ENCODE assay signal across 1 mouse cellular context in the genomic region with DNA sequence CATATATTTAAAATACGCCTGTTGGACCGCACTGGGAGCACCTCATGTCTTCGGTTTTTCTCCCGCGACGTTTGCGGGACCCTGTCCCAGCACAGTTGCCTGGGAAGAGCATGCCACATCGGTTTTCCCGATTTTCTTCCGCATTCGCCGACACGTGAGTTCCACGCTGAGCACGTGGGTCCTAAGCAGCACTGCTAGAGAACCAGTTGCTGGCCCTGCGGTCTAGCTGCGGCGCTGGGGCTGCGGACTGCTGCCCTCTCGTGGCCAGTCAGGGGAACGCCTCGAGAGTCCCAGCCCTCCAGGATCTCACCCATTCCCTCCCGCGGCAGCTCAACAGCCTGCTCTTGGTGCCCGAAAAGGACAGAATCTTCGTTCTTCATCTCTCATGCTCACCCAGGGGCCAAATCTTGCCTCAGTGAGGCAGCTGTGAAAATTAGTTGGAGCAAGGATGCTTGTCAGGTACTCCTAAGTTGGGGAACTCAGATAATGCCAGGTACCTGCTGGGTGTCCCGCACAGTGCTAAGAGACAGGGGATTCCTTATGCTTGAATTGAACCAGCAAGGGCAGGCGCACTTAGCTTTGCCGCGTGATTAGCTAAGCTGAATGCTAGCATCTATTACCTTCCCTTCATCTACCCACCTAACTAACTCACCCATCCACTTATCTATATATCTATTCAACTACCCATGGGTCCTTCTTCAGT.
TF ChIP-seq lines count a peak whose summit lies in the region.

No protein-coding gene starts in this region.

TF ChIP-seq in CH12.LX, 34 proteins besides CTCF, POLR2A, EP300 and RAD21:
- peak; percentile 94 for TF ChIP-seq SMC3 (IDR thresholded peaks at IDR 0.05; ENCODE audit: low read depth, low read length)
- peak; percentile 67 for TF ChIP-seq ETS1 (conservative IDR thresholded peaks at IDR 0.05; ENCODE audit: low read depth, low read length)
- no peak for TF ChIP-seq KAT2A (IDR thresholded peaks at IDR 0.05; ENCODE audit: insufficient replicate concordance, low read length)
- no peak for TF ChIP-seq ZMIZ1 (IDR thresholded peaks at IDR 0.05; ENCODE audit: low read depth, low read length)
- no peak for TF ChIP-seq TBP (conservative IDR thresholded peaks at IDR 0.05; ENCODE audit: low read depth, low read length)
- no peak for TF ChIP-seq JUND (conservative IDR thresholded peaks at IDR 0.05; ENCODE audit: low read depth, low read length)
- TF ChIP-seq MAX (IDR thresholded peaks at IDR 0.05; ENCODE audit: low read length): peak; percentile 99
- TF ChIP-seq MYC (IDR thresholded peaks at IDR 0.05; ENCODE audit: low read depth, low read length): peak; percentile 100
- TF ChIP-seq E2F4 (IDR thresholded peaks at IDR 0.05; ENCODE audit: insufficient replicate concordance, low read depth, low read length): no peak
- TF ChIP-seq USF1 (IDR thresholded peaks at IDR 0.05; ENCODE audit: low read depth, low read length): peak; percentile 87
- peak; percentile 88 for TF ChIP-seq ZC3H11A (IDR thresholded peaks at IDR 0.05; ENCODE audit: low read depth, low read length)
- peak; percentile 51; the same call in 1 of the 2 replicates for TF ChIP-seq NELFE (IDR thresholded peaks at IDR 0.05; ENCODE audit: low read depth, low read length)
- TF ChIP-seq USF2 (conservative IDR thresholded peaks at IDR 0.05; ENCODE audit: low read depth, low read length): peak; percentile 77
- no peak for TF ChIP-seq UBTF (IDR thresholded peaks at IDR 0.05; ENCODE audit: low read depth, low read length)
- TF ChIP-seq MXI1 (IDR thresholded peaks at IDR 0.05; ENCODE audit: low read depth, low read length): peak; percentile 100
- no peak for TF ChIP-seq MAZ (IDR thresholded peaks at IDR 0.05; ENCODE audit: low read depth, low read length)
- peak; percentile 80; the same call in 1 of the 2 replicates for TF ChIP-seq MEF2A (IDR thresholded peaks at IDR 0.05; ENCODE audit: borderline replicate concordance, low read depth, low read length)
- peak; percentile 74 for TF ChIP-seq IRF4 (IDR thresholded peaks at IDR 0.05; ENCODE audit: low read depth, low read length)
- TF ChIP-seq ZKSCAN1 (IDR thresholded peaks at IDR 0.05; ENCODE audit: borderline replicate concordance, low read depth, low read length): no peak
- TF ChIP-seq CHD2 (IDR thresholded peaks at IDR 0.05; ENCODE audit: low read length): no peak
- TF ChIP-seq JUN (IDR thresholded peaks at IDR 0.05; ENCODE audit: insufficient read depth, low read depth, low read length): no peak
- TF ChIP-seq BHLHE40 (IDR thresholded peaks at IDR 0.05; ENCODE audit: low read depth, low read length): peak; percentile 100
- TF ChIP-seq PAX5 (IDR thresholded peaks at IDR 0.05; ENCODE audit: low read length): no peak
- TF ChIP-seq RCOR1 (conservative IDR thresholded peaks at IDR 0.05; ENCODE audit: low read depth, low read length): no peak
- no peak for TF ChIP-seq MAFK (IDR thresholded peaks at IDR 0.05; ENCODE audit: insufficient replicate concordance, low read length)
- TF ChIP-seq CHD1 (IDR thresholded peaks at IDR 0.05; ENCODE audit: low read depth, low read length): no peak
- TF ChIP-seq POLR2AphosphoS2 (IDR thresholded peaks at IDR 0.05; ENCODE audit: low read depth, low read length): no peak
- peak; percentile 98 for TF ChIP-seq SIN3A (IDR thresholded peaks at IDR 0.05; ENCODE audit: low read length)
- no peak for TF ChIP-seq GABPA (IDR thresholded peaks at IDR 0.05; ENCODE audit: insufficient replicate concordance, low read depth, low read length)
- peak; percentile 89 for TF ChIP-seq ELF1 (IDR thresholded peaks at IDR 0.05; ENCODE audit: low read depth, low read length)
- no peak for TF ChIP-seq ZNF384 (IDR thresholded peaks at IDR 0.05; ENCODE audit: low read depth, low read length)
- TF ChIP-seq HCFC1 (IDR thresholded peaks at IDR 0.05; ENCODE audit: low read depth, low read length): no peak; the same call in 1 of the 2 replicates
- peak; percentile 44; the same call in 1 of the 2 replicates for TF ChIP-seq NRF1 (IDR thresholded peaks at IDR 0.05; ENCODE audit: low read depth, low read length)
- peak; percentile 67; the same call in 1 of the 2 replicates for TF ChIP-seq TCF12 (IDR thresholded peaks at IDR 0.05; ENCODE audit: low read depth, low read length)
TF ChIP-seq in CH12.LX: peak in this region for 16.
